Mouse (Mus musculus) heart, adult 8-10 months (tissue): ENCODE measurements around the gene Gm28044. TPM values are rescaled to one million over a fixed set of nuclear protein-coding genes. Genes with fewer than 3 reads are reported as not detected.
"Not testable (repeated sequence)": the region's sequence is repeated elsewhere in the genome, so short reads cannot be mapped to it uniquely, and the experiment has no call there.

Experiments used
- DNase-seq: peaks from one replicate; pipeline ENCODE4 v3.0.0; 2022; ENCODE audit warnings: low spot score
- total RNA-seq, 4 experiments: library from RNA; stranded (reverse); gene quantifications; 2 replicates each; pipeline ENCODE4 v1.2.4; 2022

Gene Gm28044
- 1 to 10 TPM; 1.0 to 2.3 (median 1.6) TPM for total RNA-seq

DNA sequence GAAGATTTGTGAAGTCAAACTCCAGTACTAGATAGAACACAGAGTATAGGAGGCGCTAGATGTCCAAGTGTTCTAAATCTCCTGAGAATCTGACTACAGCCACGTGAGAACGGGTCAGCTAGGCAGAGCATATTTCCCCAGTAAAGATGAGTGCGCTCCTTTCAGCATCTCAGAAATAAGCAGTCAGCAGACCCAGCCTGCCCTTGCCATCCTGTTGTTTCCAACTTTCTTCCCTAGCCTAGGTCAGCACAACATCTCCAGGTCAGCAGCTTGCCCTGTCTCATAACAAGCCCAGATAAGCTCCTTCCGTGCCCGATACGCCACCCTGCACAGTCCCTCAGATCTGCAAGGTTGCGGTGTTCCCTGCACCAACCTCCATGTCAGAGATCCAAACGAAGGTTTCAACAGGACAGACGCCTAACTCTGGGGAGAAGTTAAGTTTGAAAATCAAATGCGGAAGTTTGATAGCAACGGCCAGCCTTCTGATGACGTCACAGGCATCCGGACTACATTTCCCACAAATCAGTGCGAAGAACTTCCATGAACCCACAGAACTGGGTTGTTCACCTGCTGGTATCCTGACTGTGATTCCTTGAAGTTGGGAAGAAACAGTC, at the start of gene Gm28044, which contains the start of gene Zfp953:
TSS of gene Gm28044 (minus strand) at position 406 of the 614 bp plus-strand sequence.
TSS of gene Zfp953 (minus strand) at position 475 of the 614 bp plus-strand sequence.
- peak; percentile 96 for DNase-seq

DNA sequence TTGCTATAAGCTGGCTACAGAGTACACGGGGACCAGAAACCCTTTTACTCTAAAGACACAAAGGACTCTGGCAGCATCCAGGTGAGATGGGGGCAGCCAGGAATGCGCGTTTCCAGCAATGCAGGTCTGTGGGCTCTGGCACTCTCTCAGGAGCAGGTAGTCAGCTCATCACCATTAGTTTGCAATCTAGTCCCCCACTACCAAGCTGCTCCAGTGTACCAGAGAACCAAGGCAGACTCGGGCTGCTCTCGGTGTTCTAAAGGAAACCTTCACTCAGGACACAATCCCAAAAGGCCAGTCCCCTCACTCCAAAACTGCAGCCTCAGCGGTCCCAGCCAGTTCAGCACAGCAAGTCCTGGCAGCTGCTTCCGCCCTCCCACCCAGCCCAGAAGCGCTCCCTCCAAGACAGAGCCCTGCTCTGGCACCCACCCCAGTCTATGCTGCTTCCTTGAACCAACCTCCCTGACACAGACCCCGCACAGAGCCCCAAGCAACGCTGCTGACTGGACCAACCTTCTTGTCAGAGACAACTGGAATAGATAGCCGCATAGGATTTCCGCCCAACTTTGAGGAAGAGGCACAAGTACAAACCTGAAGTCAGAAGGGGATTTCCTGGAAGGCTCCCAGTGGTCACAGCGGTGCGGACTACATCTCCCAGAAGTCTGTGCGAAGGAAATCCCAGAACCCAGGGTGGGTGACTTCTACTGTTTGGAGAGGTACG, 39.0 kb upstream of the Gm28044 start, which contains the start of gene Zfp429:
TSS of gene Zfp429 (minus strand) at position 637 of the 721 bp plus-strand sequence.
- DNase-seq = peak; percentile 84

DNA sequence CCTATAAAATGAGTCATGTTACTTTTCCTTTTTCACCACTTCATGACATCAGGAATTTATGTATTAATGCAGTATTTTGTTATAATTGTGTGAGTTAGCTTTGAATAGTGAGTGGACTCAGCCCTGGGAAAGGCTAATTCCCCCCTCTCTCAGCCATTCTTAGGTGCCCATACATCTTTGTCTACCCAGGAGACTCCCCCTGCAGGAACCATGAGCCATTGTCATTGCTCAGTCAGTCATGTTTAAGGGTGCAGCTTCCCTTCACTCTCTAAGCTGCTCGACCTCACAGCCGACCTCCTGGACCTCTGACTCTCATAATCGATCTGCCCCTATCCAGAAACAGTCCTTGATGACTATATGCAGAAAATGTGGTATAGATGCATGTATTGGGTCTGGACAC, 15.9 kb upstream of the Gm28044 start:
- not testable (repeated sequence) for DNase-seq

DNA sequence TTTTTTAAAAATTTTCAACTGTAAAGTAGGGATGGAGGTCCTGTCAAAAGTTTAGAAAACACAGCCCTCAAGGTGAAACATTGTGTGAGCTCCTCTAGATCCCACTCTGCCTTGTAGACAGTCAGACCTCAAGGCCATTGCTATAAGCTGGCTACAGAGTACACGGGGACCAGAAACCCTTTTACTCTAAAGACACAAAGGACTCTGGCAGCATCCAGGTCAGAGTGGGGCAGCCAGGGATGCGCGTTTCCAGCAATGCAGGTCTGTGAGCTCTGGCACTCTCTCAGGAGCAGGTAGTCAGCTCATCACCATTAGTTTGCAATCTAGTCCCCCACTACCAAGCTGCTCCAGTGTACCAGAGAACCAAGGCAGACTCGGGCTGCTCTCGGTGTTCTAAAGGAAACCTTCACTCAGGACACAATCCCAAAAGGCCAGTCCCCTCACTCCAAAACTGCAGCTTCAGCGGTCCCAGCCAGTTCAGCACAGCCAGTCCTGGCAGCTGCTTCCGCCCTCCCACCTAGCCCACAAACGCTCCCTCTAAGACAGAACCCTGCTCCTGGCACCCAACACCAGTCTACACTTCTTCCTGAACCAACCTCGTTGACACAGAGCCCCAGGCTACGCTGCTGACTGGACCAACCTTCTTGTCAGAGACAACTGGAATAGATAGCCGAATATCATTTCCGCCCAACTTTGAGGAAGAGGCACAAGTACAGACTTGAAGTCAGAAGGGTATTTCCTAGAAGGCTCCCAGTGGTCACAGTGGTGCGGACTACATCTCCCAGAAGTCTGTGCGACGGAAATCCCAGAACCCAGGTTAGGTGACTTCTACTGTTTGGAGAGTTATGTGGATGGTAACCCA, 14.9 kb upstream of the Gm28044 start, which contains the start of the genes Gm28041 and Zfp456:
TSS of gene Gm28041 (minus strand) at position 684 of the 862 bp plus-strand sequence.
TSS of gene Zfp456 (minus strand) at position 761 of the 862 bp plus-strand sequence.
- peak; percentile 84 for DNase-seq

DNA sequence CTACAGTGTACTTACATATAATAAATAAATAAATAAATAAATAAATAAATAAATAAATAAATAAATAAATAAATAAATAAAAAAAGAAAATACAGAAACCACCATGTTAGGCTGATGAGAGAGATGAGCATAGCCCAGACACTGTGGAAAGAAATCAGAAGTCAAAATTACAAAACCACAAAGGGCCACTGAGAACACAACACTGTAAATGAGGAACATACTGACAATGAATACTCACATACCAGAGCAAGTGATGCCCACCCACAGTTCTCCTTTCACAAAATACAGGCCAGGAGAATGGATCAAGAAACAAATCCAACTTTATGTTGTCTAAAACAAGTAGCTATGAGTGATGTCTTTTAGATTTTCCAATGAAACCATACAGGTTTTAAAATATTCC, 8.5 kb downstream of the Gm28044 start:
- DNase-seq = no peak

DNA sequence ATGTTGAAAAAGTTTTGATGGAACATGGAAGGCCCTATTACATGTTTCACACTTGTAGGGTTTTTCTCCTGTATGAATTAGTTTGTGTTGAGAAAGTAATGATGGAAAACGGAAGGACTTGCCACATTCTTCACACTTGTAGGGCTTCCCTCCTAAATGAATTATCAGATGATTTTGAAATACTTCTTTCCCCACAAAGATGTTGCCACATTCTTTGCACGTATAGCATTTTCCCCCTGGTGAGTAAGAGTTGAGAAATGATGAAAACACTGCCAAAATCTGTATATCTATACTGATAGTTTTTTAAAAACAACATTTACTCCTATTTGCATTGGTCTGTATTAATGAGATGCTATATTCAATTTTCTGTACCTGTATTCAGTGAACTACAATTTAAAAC, 16.9 kb downstream of the Gm28044 start:
- DNase-seq = no peak

DNA sequence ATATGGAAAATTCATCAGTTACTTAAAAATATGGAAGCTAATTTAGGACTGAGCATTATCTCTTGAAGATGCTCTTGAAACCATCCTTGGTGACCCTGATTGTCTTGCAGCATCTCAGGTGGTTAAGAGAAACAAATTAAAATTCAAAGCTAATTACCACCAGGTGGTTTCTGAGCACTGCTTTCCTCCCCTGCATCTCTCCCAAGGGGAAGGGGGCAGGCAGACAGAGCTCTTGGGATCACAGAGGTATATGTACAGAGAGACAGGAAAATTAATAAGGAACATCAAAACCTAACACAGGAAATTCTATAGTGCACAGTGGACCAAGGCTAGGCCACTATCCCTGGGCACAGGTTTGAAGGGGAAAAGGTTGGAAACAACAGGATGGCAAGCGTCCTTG, 27.5 kb downstream of the Gm28044 start:
- no peak for DNase-seq

DNA sequence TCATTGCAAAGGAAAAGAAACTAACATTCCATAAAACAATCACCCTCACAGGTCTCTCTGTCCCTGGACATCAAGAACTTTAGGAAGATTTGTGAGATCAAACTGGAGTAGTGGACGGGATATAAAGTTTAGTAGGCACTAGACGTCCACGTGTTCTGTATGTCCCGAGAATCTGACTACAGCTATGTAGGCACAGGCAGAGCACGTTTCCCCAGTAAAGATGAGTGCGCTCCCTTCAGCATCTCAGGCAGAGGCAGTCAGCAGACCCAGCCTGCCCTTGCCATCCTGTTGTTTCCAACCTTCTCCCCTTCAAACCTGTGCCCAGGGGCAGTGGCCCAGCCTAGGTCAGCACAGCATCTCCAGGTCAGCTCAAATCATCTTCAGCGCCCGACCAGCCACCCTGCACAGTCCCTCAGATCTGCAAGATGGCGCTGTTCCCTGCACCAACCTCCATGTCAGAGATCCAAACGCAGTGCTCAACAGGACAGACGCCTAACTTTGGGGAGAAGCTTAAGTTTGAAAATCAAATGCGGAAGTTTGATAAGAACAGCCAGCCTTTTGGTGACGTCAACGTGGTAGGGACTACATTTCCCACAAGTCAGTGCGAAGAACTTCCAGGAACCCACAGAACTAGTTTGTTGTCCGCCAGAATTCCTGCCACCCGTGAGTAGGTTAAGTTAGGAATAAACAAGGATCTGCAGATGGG, 28.2 kb downstream of the Gm28044 start, which contains the start of gene Zfp595:
TSS of gene Zfp595 (minus strand) at position 552 of the 706 bp plus-strand sequence.
- peak; percentile 93 for DNase-seq

DNA sequence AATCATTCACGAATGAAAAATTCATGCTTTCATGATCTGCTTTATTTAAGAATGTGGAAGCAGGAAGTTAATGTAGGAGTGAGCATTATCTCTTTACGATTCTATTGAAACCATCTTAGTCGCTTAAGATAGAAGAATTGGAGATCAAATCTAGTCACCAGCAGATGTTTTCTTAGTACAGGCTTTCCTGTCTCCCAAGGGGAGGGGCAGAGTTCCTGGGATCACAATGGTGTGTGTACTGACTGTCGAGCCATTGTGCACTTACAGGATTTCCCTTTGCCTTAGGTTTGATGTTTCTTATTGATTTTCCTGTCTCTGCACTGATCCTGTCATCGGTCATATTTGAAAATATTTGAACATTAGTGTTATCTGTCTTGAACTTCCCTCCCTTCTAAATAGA, 53.6 kb downstream of the Gm28044 start:
- peak; percentile 19 for DNase-seq

DNA sequence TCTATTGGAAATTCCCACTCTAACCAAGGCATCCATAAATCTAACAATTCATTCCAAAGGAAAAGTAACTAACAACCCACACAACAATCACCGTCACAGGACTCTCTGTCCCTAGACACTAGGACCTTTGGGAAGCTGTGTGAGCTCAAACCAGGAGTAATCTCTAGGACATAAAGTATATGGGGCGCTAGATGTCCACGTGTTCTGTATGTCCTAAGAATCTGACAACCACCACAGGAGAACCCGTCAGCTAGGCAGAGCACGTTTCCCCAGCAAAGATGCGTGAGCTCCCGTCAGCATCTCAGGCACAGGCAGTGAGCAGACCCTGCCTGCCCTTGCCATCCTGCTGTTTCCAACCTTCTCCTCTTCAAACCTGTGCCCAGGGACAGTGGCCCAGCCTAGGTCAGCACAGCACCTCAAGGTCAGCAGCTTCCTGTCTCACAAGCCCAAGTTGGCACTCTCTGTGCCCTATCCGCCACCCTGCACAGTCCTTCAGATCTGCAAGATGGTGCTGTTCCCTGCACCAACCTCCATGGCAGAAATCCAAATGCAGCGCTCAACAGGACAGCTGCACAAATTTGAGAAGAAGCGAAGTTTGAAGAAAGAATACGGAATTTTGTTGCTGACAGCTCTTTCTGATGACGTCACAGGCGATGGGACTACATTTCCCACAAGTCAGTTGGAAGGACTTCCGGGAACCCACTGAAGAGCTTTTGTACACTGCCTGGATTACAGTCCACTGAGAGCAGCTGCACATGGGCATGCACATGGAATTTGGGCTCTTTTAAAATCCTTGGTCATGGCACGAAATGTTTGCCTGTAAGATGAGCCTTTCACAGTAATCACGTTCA, 54.3 kb downstream of the Gm28044 start, which contains the start of gene Zfp457:
TSS of gene Zfp457 (minus strand) at position 664 of the 851 bp plus-strand sequence.
- DNase-seq = peak; percentile 93

DNA sequence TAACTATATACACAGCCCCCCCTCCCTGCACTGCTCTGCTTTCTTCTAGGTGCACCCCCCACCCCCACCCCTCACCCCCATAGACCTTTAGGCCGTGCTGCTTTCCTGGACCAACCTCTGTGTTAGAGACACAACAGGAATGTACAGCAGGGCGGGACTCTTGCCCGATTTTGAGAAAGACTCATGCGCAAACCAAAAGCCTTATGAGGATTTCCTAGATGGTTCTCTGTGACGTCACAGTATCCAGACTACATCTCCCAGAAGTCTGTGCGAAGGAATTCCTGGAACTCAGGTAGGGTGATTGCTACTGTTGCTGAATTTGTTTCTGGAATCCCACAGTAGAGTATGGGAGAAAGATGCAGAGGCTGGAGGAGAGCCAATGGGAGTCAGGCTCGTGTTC, 82.0 kb downstream of the Gm28044 start, which contains the start of gene Zfp458:
TSS of gene Zfp458 (minus strand) at position 153 of the 400 bp plus-strand sequence.
- no peak for DNase-seq

DNA sequence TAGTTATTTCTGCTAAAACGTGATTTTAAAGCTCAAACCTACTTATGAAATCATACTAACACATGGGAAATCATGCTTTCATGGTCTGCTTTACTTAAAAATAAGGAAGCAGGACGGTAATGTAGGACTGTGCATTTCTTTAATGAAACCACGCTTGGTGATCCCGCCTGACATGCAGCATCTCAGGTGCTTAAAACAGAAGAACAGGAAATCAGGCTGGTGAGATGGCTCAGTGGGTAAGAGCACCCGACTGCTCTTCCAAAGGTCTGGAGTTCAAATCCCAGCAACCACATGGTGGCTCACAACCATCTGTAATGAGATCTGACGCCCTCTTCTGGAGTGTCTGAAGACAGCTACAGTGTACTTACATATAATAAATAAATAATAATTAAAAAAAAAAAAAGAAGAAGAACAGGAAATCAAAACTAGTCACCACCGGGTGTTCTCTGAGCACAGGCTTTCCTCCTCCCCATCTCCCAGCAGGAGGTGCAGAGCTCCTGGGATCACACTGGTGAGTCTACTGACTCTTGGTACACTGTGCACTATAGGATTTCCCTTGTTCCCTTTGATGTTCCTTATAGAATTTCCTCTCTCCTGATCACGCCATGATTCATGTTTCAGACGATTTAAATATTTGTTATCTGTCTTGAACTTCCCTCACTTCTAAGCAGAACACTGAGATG, 90.8 kb downstream of the Gm28044 start:
- DNase-seq = not testable (repeated sequence)

DNA sequence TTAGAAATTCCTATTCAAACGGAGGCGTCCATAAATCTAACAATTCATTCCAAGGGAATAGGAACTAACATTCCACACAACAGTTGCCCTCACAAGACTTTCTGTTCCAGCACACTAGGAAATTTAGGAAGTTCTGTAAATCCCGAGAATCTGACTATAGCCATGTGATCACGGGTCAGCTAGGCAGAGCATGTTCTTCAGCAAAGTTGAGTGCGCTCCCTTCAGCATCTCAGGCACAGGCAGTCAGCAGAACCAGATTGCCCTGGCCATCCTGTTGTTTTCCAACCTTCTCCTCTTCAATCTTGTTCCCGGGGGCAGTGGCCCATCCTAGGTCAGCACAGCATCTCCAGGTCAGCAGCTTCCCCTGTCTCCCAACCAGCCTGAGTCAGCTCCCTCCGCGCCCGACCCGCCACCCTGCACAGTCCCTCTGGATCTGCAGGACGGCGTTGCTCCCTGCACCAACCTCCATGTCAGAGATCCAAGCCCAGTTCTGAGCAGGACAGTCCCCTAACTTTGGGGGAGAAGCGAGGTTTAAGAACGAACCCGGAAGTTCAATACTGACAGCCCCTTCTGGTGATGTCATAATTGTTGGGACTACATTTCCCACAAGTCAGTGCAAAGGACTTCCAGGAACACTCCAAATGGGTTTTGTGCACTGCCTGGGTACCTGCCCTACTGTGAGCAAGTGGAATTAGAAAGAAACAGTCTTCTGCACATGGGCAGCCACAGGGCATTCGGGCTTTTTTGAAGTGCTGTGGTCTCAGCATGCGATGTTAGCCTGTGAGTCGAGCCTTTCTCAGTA, 91.6 kb downstream of the Gm28044 start:
- DNase-seq = peak; percentile 92

Other genes with a start within 250 kb of the Gm28044 start
- gene Rslcan18, start 244.3 kb downstream of the Gm28044 start, total RNA-seq = under 1 TPM; 0.41 to 0.84 (median 0.80) TPM
- gene Zfp759, start 238.9 kb downstream of the Gm28044 start, total RNA-seq = 1 to 10 TPM; 4.6 to 5.8 (median 5.1) TPM
- 1 to 10 TPM; 2.6 to 3.7 (median 3.1) TPM for gene Rsl1, start 187.4 kb downstream of the Gm28044 start, total RNA-seq
- gene Zfp455, start 166.0 kb downstream of the Gm28044 start, total RNA-seq = 1 to 10 TPM in 2 of 4 experiments, under 1 TPM in 2; 0.46 to 1.6 (median 1.0) TPM
- 1 to 10 TPM; 1.3 to 1.8 (median 1.5) TPM for gene Zfp458, start 82.1 kb downstream of the Gm28044 start, total RNA-seq
- gene Zfp457, start 54.1 kb downstream of the Gm28044 start, total RNA-seq = 1 to 10 TPM; 2.3 to 4.5 (median 2.7) TPM
- 1 to 10 TPM; 2.0 to 2.5 (median 2.2) TPM for gene Zfp595, start 28.0 kb downstream of the Gm28044 start, total RNA-seq
- gene Zfp953, start 69 bp upstream of the Gm28044 start, total RNA-seq = 1 to 10 TPM in 3 of 4 experiments, under 1 TPM in 1; 0.86 to 1.3 (median 1.1) TPM
- gene Gm28041, start 15.2 kb upstream of the Gm28044 start, total RNA-seq = 1 to 10 TPM in 3 of 4 experiments, under 1 TPM in 1; 0.53 to 1.9 (median 1.3) TPM
- gene Zfp456, start 15.3 kb upstream of the Gm28044 start, total RNA-seq = under 1 TPM; 0.44 to 0.75 (median 0.73) TPM
- gene Zfp429, start 39.3 kb upstream of the Gm28044 start, total RNA-seq = 1 to 10 TPM; 1.3 to 3.5 (median 1.8) TPM
- 1 to 10 TPM in 1 of 4 experiments, under 1 TPM in 3; 0.29 to 1.2 (median 0.75) TPM for gene Zfp459, start 60.9 kb upstream of the Gm28044 start, total RNA-seq
- 10 to 100 TPM in 1 of 4 experiments, 1 to 10 TPM in 3; 6.3 to 11.4 (median 7.3) TPM for gene Zfp874a, start 91.1 kb upstream of the Gm28044 start, total RNA-seq
- 10 to 100 TPM; 11.5 to 18.0 (median 13.9) TPM for gene Zfp874b, start 123.7 kb upstream of the Gm28044 start, total RNA-seq
- gene Zfp58, start 140.0 kb upstream of the Gm28044 start, total RNA-seq = 1 to 10 TPM; 3.6 to 4.5 (median 4.0) TPM
- gene Gm26965, start 165.6 kb upstream of the Gm28044 start, total RNA-seq = 1 to 10 TPM in 1 of 4 experiments, under 1 TPM in 1, not detected in 2; 0.20 to 1.3 TPM
- gene Zfp87, start 165.6 kb upstream of the Gm28044 start, total RNA-seq = 1 to 10 TPM; 6.9 to 8.9 (median 7.9) TPM
- 1 to 10 TPM; 2.8 to 4.9 (median 4.0) TPM for gene Zfp748, start 193.3 kb upstream of the Gm28044 start, total RNA-seq
- gene Zfp729b, start 249.2 kb upstream of the Gm28044 start, total RNA-seq = 1 to 10 TPM; 3.4 to 4.2 (median 3.8) TPM